Mouse (Mus musculus): ENCODE measurements around the gene Serpinb6a. TPM values are rescaled to one million over a fixed set of nuclear protein-coding genes. Genes with fewer than 3 reads are reported as not detected.

Serpinb6a gene
- polyA plus RNA-seq, 1 experiment from 2014 or later = 150 TPM

- ATAC-seq = peak; percentile 57
- Histone ChIP-seq H3K27ac (ENCODE audit: low read length) (peak overlapping the region; percentile 78), H3K4me1 (ENCODE audit: control insufficient read depth, insufficient read depth, low read length) (peaks cover 10% of the 10 kb centered on the region), H3K27me3 (replicated peaks; ENCODE audit: control insufficient read depth, insufficient read depth, low read length) (no peaks in the 10 kb centered on the region), H3K4me2 (ENCODE audit: low read depth, low read length) (peak overlapping the region; percentile 73), H3K4me3 (ENCODE audit: low read length) (peak overlapping the region; percentile 34), H3K9me3 (ENCODE audit: control insufficient read depth, low read length) (no peaks in the 10 kb centered on the region), H3K36me3 (ENCODE audit: control insufficient read depth, insufficient read depth, low read length) (no peaks in the 10 kb centered on the region), H3K9ac (ENCODE audit: low read depth, low read length) (peak overlapping the region; percentile 53)
- 35% methylated on average over 8 of the region's 8 CpGs for WGBS
Observed at GRCm38 (mm10) chr13:34038901-34039341, 36.3 kb upstream of the Serpinb6a start.

DNA sequence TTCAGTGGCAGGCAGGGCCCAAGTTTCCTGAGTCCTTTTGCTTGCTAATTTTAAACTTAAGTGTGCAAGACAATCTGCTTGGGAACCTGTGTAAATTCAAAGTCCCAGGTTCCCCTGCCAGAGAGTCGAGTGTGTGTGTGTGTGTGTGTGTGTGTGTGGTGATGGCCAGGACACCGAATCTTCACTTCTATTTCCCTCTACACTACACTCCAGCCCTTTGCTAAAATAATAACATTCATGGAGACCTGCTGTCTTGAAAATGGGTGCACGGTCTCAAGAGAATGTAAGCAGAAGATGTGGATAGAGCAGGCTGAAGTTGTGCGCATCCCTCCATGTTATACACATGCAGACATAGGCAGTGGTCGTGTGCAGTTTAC, 35.5 kb upstream of the Serpinb6a start:
- Histone ChIP-seq H3K36me3 (ENCODE audit: control insufficient read depth, insufficient read depth, low read length) (0 out of 2 replicates have a peak, but pooled peaks cover 2% of the 10 kb centered on the region), H3K27me3 (replicated peaks; ENCODE audit: control insufficient read depth, insufficient read depth, low read length) (no peaks in the 10 kb centered on the region), H3K4me3 (ENCODE audit: low read length) (peak overlapping the region; percentile 86), H3K27ac (ENCODE audit: low read length) (peak overlapping the region; percentile 87), H3K9me3 (ENCODE audit: control insufficient read depth, low read length) (no peaks in the 10 kb centered on the region), H3K4me1 (ENCODE audit: control insufficient read depth, insufficient read depth, low read length) (peaks cover 10% of the 10 kb centered on the region), H3K4me2 (ENCODE audit: low read depth, low read length) (peak overlapping the region; percentile 73), H3K9ac (ENCODE audit: low read depth, low read length) (peak overlapping the region; percentile 96)
- ATAC-seq = peak; percentile 3; the same call in 1 of the 2 replicates
- 34% methylated on average over 5 of the region's 5 CpGs for WGBS

DNA sequence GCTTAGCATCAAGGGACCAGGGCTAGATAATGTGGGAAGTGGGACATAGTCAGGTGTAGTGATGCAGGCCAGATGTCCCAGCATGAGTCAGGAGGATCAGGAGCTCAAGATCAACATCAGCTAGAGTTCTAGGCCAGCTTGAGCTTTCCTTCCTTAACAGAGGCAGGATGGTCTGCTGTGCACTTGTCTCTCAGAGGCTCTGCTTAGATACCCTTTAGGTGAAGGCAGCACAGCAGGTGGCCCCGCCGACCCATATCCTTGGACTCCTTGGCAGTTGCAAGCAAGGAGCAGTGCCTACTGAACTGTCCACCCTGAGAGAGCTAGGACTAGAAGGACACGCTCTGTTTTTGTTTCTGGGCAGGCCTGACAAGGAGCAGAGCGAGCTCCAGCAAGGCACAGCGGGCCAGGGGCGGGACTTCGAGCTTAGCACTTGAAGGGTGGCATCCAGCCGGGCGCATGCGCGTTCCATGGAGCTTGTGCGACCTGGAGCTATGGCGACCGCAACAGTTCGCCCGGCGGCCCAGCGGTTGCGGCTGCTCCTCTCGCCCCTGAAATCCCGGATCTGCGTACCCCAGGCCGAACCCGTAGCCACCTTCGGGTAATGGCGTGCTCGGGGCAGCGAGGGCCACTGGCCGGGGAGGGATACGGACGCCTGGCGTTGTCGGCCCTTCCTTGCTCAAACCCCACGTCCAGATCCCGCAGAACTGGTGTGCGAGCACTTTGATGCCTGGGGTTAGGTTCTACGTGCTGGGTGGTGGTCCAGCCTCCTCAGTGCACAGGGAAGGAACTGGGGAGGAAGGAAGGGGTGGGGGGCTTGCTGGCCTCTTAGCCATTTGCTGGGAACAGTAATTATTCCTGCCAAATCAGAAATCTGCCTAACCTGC, 34.8 kb upstream of the Serpinb6a start, which contains the start of gene Bphl:
TSS of gene Bphl (plus strand) at position 426 of the 884 bp plus-strand sequence.
- under 1% methylated on average over 37 of the region's 37 CpGs for WGBS
- no peaks in the 10 kb centered on the region for H3K9me3 ChIP-seq (ENCODE audit: control insufficient read depth, low read length)

GRCm38 (mm10) chr13:34036726-34037125, 34.1 kb upstream of the Serpinb6a start:
- 80% methylated on average over 5 of the region's 5 CpGs for WGBS

More for the DNA sequence above, 34.8 kb upstream of the Serpinb6a start, which contains the start of gene Bphl:
- H3K4me2 ChIP-seq (ENCODE audit: low read depth, low read length) = peak within 1 kb of the TSS; percentile 73
- peak within 1 kb of the TSS; percentile 87 for H3K27ac ChIP-seq (ENCODE audit: low read length)
- peak within 1 kb of the TSS; percentile 86 for H3K4me3 ChIP-seq (ENCODE audit: low read length)
- no peaks in the 10 kb centered on the region for H3K27me3 ChIP-seq (replicated peaks; ENCODE audit: control insufficient read depth, insufficient read depth, low read length)
- H3K4me1 ChIP-seq (ENCODE audit: control insufficient read depth, insufficient read depth, low read length) = peaks cover 10% of the 10 kb centered on the region
- 0 out of 2 replicates have a peak, but pooled peaks cover 2% of the 10 kb centered on the region for H3K36me3 ChIP-seq (ENCODE audit: control insufficient read depth, insufficient read depth, low read length)
- H3K9ac ChIP-seq (ENCODE audit: low read depth, low read length) = peak within 1 kb of the TSS; percentile 96
- peak; percentile 94 for ATAC-seq

GRCm38 (mm10) chr13:34035424-34035823, 32.8 kb upstream of the Serpinb6a start:
- no peak overlapping the region for H3K4me3 ChIP-seq (ENCODE audit: low read length)
- peaks cover 10% of the 10 kb centered on the region for H3K4me1 ChIP-seq (ENCODE audit: control insufficient read depth, insufficient read depth, low read length)
- H3K36me3 ChIP-seq (ENCODE audit: control insufficient read depth, insufficient read depth, low read length) = peaks cover 2% of the 10 kb centered on the region; the same call in 1 of the 2 replicates
- no peaks in the 10 kb centered on the region for H3K27me3 ChIP-seq (replicated peaks; ENCODE audit: control insufficient read depth, insufficient read depth, low read length)
- ATAC-seq = no peak
- no peak overlapping the region for H3K9ac ChIP-seq (ENCODE audit: low read depth, low read length)
- 83% methylated on average over 3 of the region's 3 CpGs for WGBS
- no peaks in the 10 kb centered on the region for H3K9me3 ChIP-seq (ENCODE audit: control insufficient read depth, low read length)
- no peak overlapping the region for H3K4me2 ChIP-seq (ENCODE audit: low read depth, low read length)
- H3K27ac ChIP-seq (ENCODE audit: low read length) = no peak overlapping the region

More at GRCm38 (mm10) chr13:34036726-34037125, 34.1 kb upstream of the Serpinb6a start:
- Histone ChIP-seq H3K4me1 (ENCODE audit: control insufficient read depth, insufficient read depth, low read length) (peaks cover 10% of the 10 kb centered on the region), H3K27ac (ENCODE audit: low read length) (peak overlapping the region; percentile 87), H3K27me3 (replicated peaks; ENCODE audit: control insufficient read depth, insufficient read depth, low read length) (no peaks in the 10 kb centered on the region), H3K4me3 (ENCODE audit: low read length) (no peak overlapping the region), H3K9me3 (ENCODE audit: control insufficient read depth, low read length) (no peaks in the 10 kb centered on the region), H3K36me3 (ENCODE audit: control insufficient read depth, insufficient read depth, low read length) (0 out of 2 replicates have a peak, but pooled peaks cover 2% of the 10 kb centered on the region), H3K4me2 (ENCODE audit: low read depth, low read length) (peak overlapping the region; percentile 73; the same call in 1 of the 2 replicates), H3K9ac (ENCODE audit: low read depth, low read length) (0 out of 2 replicates have a peak overlapping the region, but pooled peaks have one; percentile 96)
- ATAC-seq = no peak

- no peak overlapping the region for H3K9ac ChIP-seq (ENCODE audit: low read depth, low read length)
Observed at GRCm38 (mm10) chr13:34032041-34032440, 29.4 kb upstream of the Serpinb6a start.

GRCm38 (mm10) chr13:34021998-34022397, 19.4 kb upstream of the Serpinb6a start:
- no peak for ATAC-seq
- no peaks in the 10 kb centered on the region for H3K4me1 ChIP-seq (ENCODE audit: control insufficient read depth, insufficient read depth, low read length)
- H3K4me3 ChIP-seq (ENCODE audit: low read length) = no peak overlapping the region
- no peak overlapping the region for H3K27ac ChIP-seq (ENCODE audit: low read length)
- H3K27me3 ChIP-seq (replicated peaks; ENCODE audit: control insufficient read depth, insufficient read depth, low read length) = no peaks in the 10 kb centered on the region
- 91% methylated on average over 2 of the region's 2 CpGs for WGBS
- no peak overlapping the region for H3K9ac ChIP-seq (ENCODE audit: low read depth, low read length)
- no peak overlapping the region for H3K4me2 ChIP-seq (ENCODE audit: low read depth, low read length)
- H3K9me3 ChIP-seq (ENCODE audit: control insufficient read depth, low read length) = no peaks in the 10 kb centered on the region
- peaks cover 4% of the 10 kb centered on the region; the same call in 1 of the 2 replicates for H3K36me3 ChIP-seq (ENCODE audit: control insufficient read depth, insufficient read depth, low read length)

More at GRCm38 (mm10) chr13:34032041-34032440, 29.4 kb upstream of the Serpinb6a start:
- Histone ChIP-seq H3K4me2 (ENCODE audit: low read depth, low read length) (no peak overlapping the region), H3K9me3 (ENCODE audit: control insufficient read depth, low read length) (no peaks in the 10 kb centered on the region), H3K27me3 (replicated peaks; ENCODE audit: control insufficient read depth, insufficient read depth, low read length) (no peaks in the 10 kb centered on the region), H3K4me3 (ENCODE audit: low read length) (no peak overlapping the region), H3K4me1 (ENCODE audit: control insufficient read depth, insufficient read depth, low read length) (peaks cover 3% of the 10 kb centered on the region), H3K27ac (ENCODE audit: low read length) (no peak overlapping the region), H3K36me3 (ENCODE audit: control insufficient read depth, insufficient read depth, low read length) (peaks cover 8% of the 10 kb centered on the region; the same call in 1 of the 2 replicates)
- 80% methylated on average over 2 of the region's 2 CpGs for WGBS
- ATAC-seq = no peak

DNA sequence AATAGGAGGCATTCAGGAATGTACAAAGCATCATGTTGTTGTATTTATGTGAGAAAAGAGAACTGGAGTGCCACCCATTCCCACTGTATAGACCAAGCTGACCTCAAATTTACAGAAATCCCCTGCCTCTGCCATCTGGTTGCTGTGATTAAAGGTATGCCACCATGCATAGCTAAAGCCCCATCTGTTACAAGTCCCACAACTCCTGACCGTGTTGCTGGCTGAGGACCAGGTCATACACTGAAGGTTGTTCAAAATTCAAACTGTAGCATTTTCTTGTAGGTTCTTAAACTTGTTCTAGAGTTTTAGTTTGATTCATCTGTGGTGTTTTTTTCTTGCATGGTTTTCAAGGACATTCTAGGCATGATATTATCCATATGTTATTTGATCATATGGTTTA, 15.9 kb upstream of the Serpinb6a start:
- H3K4me3 ChIP-seq (ENCODE audit: low read length) = no peak overlapping the region
- 85% methylated on average over 1 of the region's 1 CpGs for WGBS
- H3K27ac ChIP-seq (ENCODE audit: low read length) = no peak overlapping the region
- no peak for ATAC-seq
- H3K36me3 ChIP-seq (ENCODE audit: control insufficient read depth, insufficient read depth, low read length) = peaks cover 10% of the 10 kb centered on the region; the same call in 1 of the 2 replicates
- H3K4me2 ChIP-seq (ENCODE audit: low read depth, low read length) = no peak overlapping the region
- no peaks in the 10 kb centered on the region for H3K4me1 ChIP-seq (ENCODE audit: control insufficient read depth, insufficient read depth, low read length)
- no peak overlapping the region for H3K9ac ChIP-seq (ENCODE audit: low read depth, low read length)
- no peaks in the 10 kb centered on the region for H3K9me3 ChIP-seq (ENCODE audit: control insufficient read depth, low read length)
- H3K27me3 ChIP-seq (replicated peaks; ENCODE audit: control insufficient read depth, insufficient read depth, low read length) = no peaks in the 10 kb centered on the region

DNA sequence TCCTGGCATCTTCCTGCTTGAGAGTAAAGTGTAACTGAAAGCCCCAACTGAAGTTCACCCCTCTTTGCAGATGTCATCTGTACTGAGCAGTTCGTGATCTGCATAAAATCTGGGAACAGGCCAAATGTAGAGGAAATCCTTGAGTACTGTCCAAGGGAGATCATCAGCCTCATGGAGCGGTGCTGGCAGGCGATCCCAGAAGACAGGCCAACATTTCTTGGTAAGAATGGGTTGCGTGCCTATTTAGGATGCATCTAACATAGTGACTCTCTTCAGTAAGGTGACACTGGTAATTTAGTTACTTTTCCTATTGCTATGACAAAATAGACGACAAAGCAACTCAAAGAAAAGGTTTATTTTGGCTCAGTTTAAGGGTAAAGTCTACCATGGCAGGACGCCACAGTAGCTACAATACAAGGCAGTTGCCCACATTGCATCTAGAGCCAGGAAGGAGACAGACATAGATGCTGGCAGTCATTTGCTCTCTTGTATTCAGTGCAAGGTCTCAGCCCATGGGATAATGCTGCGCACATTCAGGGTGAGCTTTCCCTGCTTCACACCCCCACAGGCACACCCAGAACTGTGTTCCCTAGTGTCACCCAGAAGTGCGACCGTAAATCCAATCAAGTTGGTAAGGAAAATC, 14.5 kb upstream of the Serpinb6a start:
- Histone ChIP-seq H3K27me3 (replicated peaks; ENCODE audit: control insufficient read depth, insufficient read depth, low read length) (no peaks in the 10 kb centered on the region), H3K27ac (ENCODE audit: low read length) (no peak overlapping the region), H3K4me3 (ENCODE audit: low read length) (no peak overlapping the region), H3K4me2 (ENCODE audit: low read depth, low read length) (no peak overlapping the region), H3K9ac (ENCODE audit: low read depth, low read length) (no peak overlapping the region), H3K9me3 (ENCODE audit: control insufficient read depth, low read length) (no peaks in the 10 kb centered on the region), H3K36me3 (ENCODE audit: control insufficient read depth, insufficient read depth, low read length) (peaks cover 10% of the 10 kb centered on the region; the same call in 1 of the 2 replicates), H3K4me1 (ENCODE audit: control insufficient read depth, insufficient read depth, low read length) (no peaks in the 10 kb centered on the region)
- WGBS = 91% methylated on average over 9 of the region's 9 CpGs
- ATAC-seq = no peak

Measured in intestine, embryonic 16.5 days (tissue).